ENCODE assay signal across 30 mouse cellular contexts in genomic region chr7:97592396-97592795, GRCm38 (mm10). TPM values are rescaled to one million over a fixed set of nuclear protein-coding genes. Genes with fewer than 3 reads are reported as not detected.
DNase-seq lines count a peak whose midpoint lies in the region; ATAC-seq and TF ChIP-seq lines count a peak whose summit lies in the region.
"Had no signal": no experiment of that assay in that cellular context is flagged by ENCODE, and none has a peak within 500 bp of the region (broad histone marks: within the 10 kb centered on the region; RNA-seq: fewer than 3 reads in every experiment).

No protein-coding gene starts in this region.

- TF ChIP-seq POLR2A in ES-Bruce4 (IDR thresholded peaks at IDR 0.05; ENCODE audit: insufficient read depth, low read length), result no peak

- H3K4me2 ChIP-seq in limb, embryonic 15.5 days, result no peak overlapping the region
- H3K4me2 ChIP-seq in heart, embryonic 11.5 days, result no peak overlapping the region
- H3K4me2 ChIP-seq: embryonic facial prominence, embryonic 13.5 days; forebrain, embryonic 12.5 days; heart, embryonic 12.5 days; heart, embryonic 15.5 days; hindbrain, embryonic 14.5 days had no signal

- 0 out of 2 replicates have a peak, but pooled peaks have one; percentile 7 for ATAC-seq in limb, embryonic 15.5 days (ENCODE audit: insufficient number of reproducible peaks, low FRiP score, low TSS enrichment, low read depth)
- no peak for ATAC-seq in heart, embryonic 11.5 days (replicated peaks; ENCODE audit: insufficient number of reproducible peaks, low FRiP score, low TSS enrichment)
- ATAC-seq: forebrain, embryonic 16.5 days; hindbrain, postnatal 0 days; inflammation-experienced regulatory T-cells, adult 6 months had no signal

- intact Hi-C loops in heart, postnatal 10 days (cut with DNase I), result no loop called here

- no peak overlapping the region for H3K9ac ChIP-seq in limb, embryonic 15.5 days
- no peak overlapping the region for H3K9ac ChIP-seq in ES-Bruce4 (ENCODE audit: low read depth, poor library complexity, severe bottlenecking)
- H3K9ac ChIP-seq in heart, embryonic 11.5 days (ENCODE audit: low read depth, low read length), result no peak overlapping the region
- H3K9ac ChIP-seq: embryonic facial prominence, embryonic 13.5 days; forebrain, embryonic 12.5 days; heart, embryonic 12.5 days; heart, embryonic 15.5 days; hindbrain, embryonic 14.5 days had no signal

- H3K9me3 ChIP-seq in limb, embryonic 15.5 days, result no peaks in the 10 kb centered on the region
- H3K9me3 ChIP-seq in limb, embryonic 10.5 days (replicated peaks), result no peaks in the 10 kb centered on the region
- H3K9me3 ChIP-seq in ES-Bruce4 (replicated peaks; ENCODE audit: control insufficient read depth, insufficient read depth, low read length, poor library complexity, severe bottlenecking), result no peaks in the 10 kb centered on the region
- no peaks in the 10 kb centered on the region for H3K9me3 ChIP-seq in heart, embryonic 11.5 days (replicated peaks; ENCODE audit: control insufficient read depth, low read length)
- H3K9me3 ChIP-seq: embryonic facial prominence, embryonic 10.5 days; embryonic facial prominence, embryonic 13.5 days; heart, embryonic 12.5 days; heart, embryonic 15.5 days had no signal

- no peak for TF ChIP-seq CTCF in ES-Bruce4 (IDR thresholded peaks at IDR 0.05; ENCODE audit: low read depth, low read length)

- DNase-seq in limb, embryonic 10.5 days (ENCODE audit: low spot score), result no peak
- DNase-seq in R1 (ENCODE audit: low read depth, low spot score), result peak; percentile 46
- DNase-seq in embryo, embryonic 11 days, result no peak
- DNase-seq in heart, postnatal 10 days, result no peak
- DNase-seq: adrenal gland, adult 2 months; adrenal gland, postnatal 14 days; B cell, adult 2 months; cerebellum, adult 11 months; cerebellum, adult 2 months; cerebellum, adult 9-11 months; cerebellum, postnatal 25 days; gastrocnemius, postnatal 10 days; heart, adult 11 months; heart, postnatal 14 days; heart, postnatal 4 days; kidney, adult 11 months had no signal

- no peak for TF ChIP-seq EP300 in ES-Bruce4 (IDR thresholded peaks at IDR 0.05; ENCODE audit: insufficient read depth, low read depth, low read length)

- no peak overlapping the region for H3K27ac ChIP-seq in limb, embryonic 15.5 days
- no peak overlapping the region for H3K27ac ChIP-seq in limb, embryonic 10.5 days
- peak overlapping the region; percentile 8; the same call in 1 of the 2 replicates for H3K27ac ChIP-seq in ES-Bruce4 (ENCODE audit: insufficient read depth, low read length)
- H3K27ac ChIP-seq in heart, embryonic 11.5 days (ENCODE audit: low read depth, low read length), result no peak overlapping the region
- H3K27ac ChIP-seq: embryonic facial prominence, embryonic 10.5 days; embryonic facial prominence, embryonic 13.5 days; forebrain, embryonic 12.5 days; heart, embryonic 15.5 days; hindbrain, embryonic 14.5 days; hindbrain, postnatal 0 days had no signal

- no peaks in the 10 kb centered on the region for H3K36me3 ChIP-seq in limb, embryonic 15.5 days
- peaks cover 38% of the 10 kb centered on the region for H3K36me3 ChIP-seq in limb, embryonic 10.5 days
- H3K36me3 ChIP-seq in ES-Bruce4 (ENCODE audit: control insufficient read depth, insufficient read depth, low read length, poor library complexity, severe bottlenecking), result no peaks in the 10 kb centered on the region
- H3K36me3 ChIP-seq in heart, embryonic 11.5 days (ENCODE audit: control insufficient read depth, insufficient read depth, low read length), result no peaks in the 10 kb centered on the region
- H3K36me3 ChIP-seq: heart, embryonic 12.5 days; heart, embryonic 15.5 days had no signal

- H3K4me1 ChIP-seq in limb, embryonic 15.5 days, result peaks cover 20% of the 10 kb centered on the region
- H3K4me1 ChIP-seq in limb, embryonic 10.5 days, result peaks cover 8% of the 10 kb centered on the region; the same call in 1 of the 2 replicates
- H3K4me1 ChIP-seq in ES-Bruce4 (ENCODE audit: control insufficient read depth, insufficient read depth, low read length), result peaks cover 9% of the 10 kb centered on the region
- H3K4me1 ChIP-seq in heart, embryonic 11.5 days (ENCODE audit: control insufficient read depth, insufficient read depth, low read length), result peaks cover 33% of the 10 kb centered on the region

- H3K4me3 ChIP-seq in limb, embryonic 15.5 days, result no peak overlapping the region
- no peak overlapping the region for H3K4me3 ChIP-seq in limb, embryonic 10.5 days
- H3K4me3 ChIP-seq in ES-Bruce4 (ENCODE audit: low read depth, low read length), result no peak overlapping the region
- no peak overlapping the region for H3K4me3 ChIP-seq in heart, embryonic 11.5 days (ENCODE audit: low read depth, low read length)
- H3K4me3 ChIP-seq: embryonic facial prominence, embryonic 10.5 days; embryonic facial prominence, embryonic 13.5 days; erythroblast, embryonic 14.5 days; forebrain, embryonic 12.5 days; heart, embryonic 12.5 days; heart, embryonic 15.5 days had no signal

- 93% methylated on average over 4 of the region's 4 CpGs for WGBS in limb, embryonic 15.5 days
- WGBS in limb, embryonic 10.5 days, result 96% methylated on average over 4 of the region's 4 CpGs
- 86% methylated on average over 4 of the region's 4 CpGs for WGBS in heart, embryonic 11.5 days (ENCODE audit: insufficient replicate concordance)

- H3K27me3 ChIP-seq in limb, embryonic 15.5 days, result no peaks in the 10 kb centered on the region
- no peaks in the 10 kb centered on the region for H3K27me3 ChIP-seq in limb, embryonic 10.5 days (ENCODE audit: low read depth, poor library complexity, severe bottlenecking)
- H3K27me3 ChIP-seq in ES-Bruce4 (ENCODE audit: control insufficient read depth, insufficient read depth, low read length, poor library complexity, severe bottlenecking), result no peaks in the 10 kb centered on the region
- no peaks in the 10 kb centered on the region for H3K27me3 ChIP-seq in heart, embryonic 11.5 days (ENCODE audit: control insufficient read depth, insufficient read depth, low read length)
- H3K27me3 ChIP-seq: CH12.LX; embryonic facial prominence, embryonic 13.5 days; forebrain, embryonic 12.5 days; heart, embryonic 12.5 days; heart, embryonic 15.5 days had no signal

RNA-seq across cellular contexts. Expression of gene Rsf1, which starts 12.7 kb away (rescaled TPM):
- polyA plus RNA-seq in limb, embryonic 15.5 days (2015; fragmentation: Nextera tagmentation; extraction: Ambion mirVana), result 19.7 and 22.8 TPM in 2 replicates
- 23.0 and 25.6 TPM in 2 replicates for polyA plus RNA-seq in limb, embryonic 10.5 days (2016; fragmentation: Nextera tagmentation; extraction: Ambion mirVana)
- polyA plus RNA-seq in ES-Bruce4 (2011; ENCODE audit: insufficient read depth, insufficient read length, low read depth, missing spikeins), result 57.3 and 66.4 TPM in 2 replicates
- total RNA-seq in heart, postnatal 10 days (2021), result 10 to 100 TPM; 17.0 to 20.0 TPM
- polyA plus RNA-seq in heart, embryonic 11.5 days (2014; fragmentation: Nextera tagmentation; extraction: Ambion mirVana), result 13.3 and 16.2 TPM in 2 replicates

RNA-seq across cellular contexts. Expression of gene Aamdc, which starts 13.1 kb away (rescaled TPM):
- polyA plus RNA-seq in limb, embryonic 15.5 days (2015; fragmentation: Nextera tagmentation; extraction: Ambion mirVana), result 72.2 and 97.0 TPM in 2 replicates
- polyA plus RNA-seq in limb, embryonic 10.5 days (2016; fragmentation: Nextera tagmentation; extraction: Ambion mirVana), result 28.7 and 39.8 TPM in 2 replicates
- 23.8 and 25.2 TPM in 2 replicates for polyA plus RNA-seq in ES-Bruce4 (2011; ENCODE audit: insufficient read depth, insufficient read length, low read depth, missing spikeins)
- 10 to 100 TPM; 41.8 to 53.9 TPM for total RNA-seq in heart, postnatal 10 days (2021)
- polyA plus RNA-seq in heart, embryonic 11.5 days (2014; fragmentation: Nextera tagmentation; extraction: Ambion mirVana), result 34.1 and 37.0 TPM in 2 replicates
